Mouse (Mus musculus): ENCODE results near the gene 2900026A02Rik. TPM values are rescaled to one million over a fixed set of nuclear protein-coding genes. Genes with fewer than 3 reads are reported as not detected.

Gene 2900026A02Rik
- polyA plus RNA-seq, 1 experiment = not detected

GRCm38 (mm10) chr5:113150871-113151553 is 70.0 kb downstream of the 2900026A02Rik start:
- no peak for TF ChIP-seq GATA1 (IDR thresholded peaks at IDR 0.05; ENCODE audit: low read length)

GRCm38 (mm10) chr5:113149052-113149451 is 72.0 kb downstream of the 2900026A02Rik start:
- no peak for TF ChIP-seq GATA1 (IDR thresholded peaks at IDR 0.05; ENCODE audit: low read length)

- TF ChIP-seq GATA1 (IDR thresholded peaks at IDR 0.05; ENCODE audit: low read length) = no peak
These were observed 73.0 kb downstream of the 2900026A02Rik start for GRCm38 (mm10) chr5:113147994-113148471.

GRCm38 (mm10) chr5:113146656-113147055 is 74.4 kb downstream of the 2900026A02Rik start:
- TF ChIP-seq GATA1 (IDR thresholded peaks at IDR 0.05; ENCODE audit: low read length) = no peak

- TF ChIP-seq GATA1 (IDR thresholded peaks at IDR 0.05; ENCODE audit: low read length) = no peak
These were observed 75.9 kb downstream of the 2900026A02Rik start for GRCm38 (mm10) chr5:113145171-113145570.

GRCm38 (mm10) chr5:113142486-113142885 is 78.5 kb downstream of the 2900026A02Rik start:
- TF ChIP-seq GATA1 (IDR thresholded peaks at IDR 0.05; ENCODE audit: low read length) = no peak

- TF ChIP-seq GATA1 (IDR thresholded peaks at IDR 0.05; ENCODE audit: low read length) = no peak
These were observed 79.0 kb downstream of the 2900026A02Rik start for GRCm38 (mm10) chr5:113142018-113142417.

- no peak for TF ChIP-seq GATA1 (IDR thresholded peaks at IDR 0.05; ENCODE audit: low read length)
These were observed 80.2 kb downstream of the 2900026A02Rik start for GRCm38 (mm10) chr5:113140872-113141271.

- TF ChIP-seq GATA1 (IDR thresholded peaks at IDR 0.05; ENCODE audit: low read length) = no peak
These were observed 81.0 kb downstream of the 2900026A02Rik start for GRCm38 (mm10) chr5:113140051-113140450.

- TF ChIP-seq GATA1 (IDR thresholded peaks at IDR 0.05; ENCODE audit: low read length) = no peak
These were observed 81.8 kb downstream of the 2900026A02Rik start for GRCm38 (mm10) chr5:113139064-113139726.

GRCm38 (mm10) chr5:113138319-113139063 is 82.5 kb downstream of the 2900026A02Rik start:
- no peak for TF ChIP-seq GATA1 (IDR thresholded peaks at IDR 0.05; ENCODE audit: low read length)

- no peak for TF ChIP-seq GATA1 (IDR thresholded peaks at IDR 0.05; ENCODE audit: low read length)
These were observed 83.2 kb downstream of the 2900026A02Rik start for GRCm38 (mm10) chr5:113137691-113138318.

GRCm38 (mm10) chr5:113136951-113137487 is 84.0 kb downstream of the 2900026A02Rik start:
- no peak for TF ChIP-seq GATA1 (IDR thresholded peaks at IDR 0.05; ENCODE audit: low read length)

- TF ChIP-seq GATA1 (IDR thresholded peaks at IDR 0.05; ENCODE audit: low read length) = no peak
These were observed 85.5 kb downstream of the 2900026A02Rik start for GRCm38 (mm10) chr5:113135513-113135912.
